Mouse (Mus musculus) cerebellum, adult 9-11 months (tissue): Measurements from ENCODE around the gene Dcps.
A peak's percentile ranks its signal among the peaks of the same experiment; 100 is the strongest.

ENCODE experiments used
- DNase-seq: peaks from one replicate; pipeline ENCODE4 v3.0.0; 2022

Gene Dcps

GRCm38 (mm10) chr9:35175251-35176123, at the start of gene Dcps:
Gene Dcps, minus strand, starts transcription at chr9:35176061.
- DNase-seq = peak; percentile 96

GRCm38 (mm10) chr9:35223466-35223865, 47.6 kb upstream of the Dcps start:
- DNase-seq = no peak

DNA sequence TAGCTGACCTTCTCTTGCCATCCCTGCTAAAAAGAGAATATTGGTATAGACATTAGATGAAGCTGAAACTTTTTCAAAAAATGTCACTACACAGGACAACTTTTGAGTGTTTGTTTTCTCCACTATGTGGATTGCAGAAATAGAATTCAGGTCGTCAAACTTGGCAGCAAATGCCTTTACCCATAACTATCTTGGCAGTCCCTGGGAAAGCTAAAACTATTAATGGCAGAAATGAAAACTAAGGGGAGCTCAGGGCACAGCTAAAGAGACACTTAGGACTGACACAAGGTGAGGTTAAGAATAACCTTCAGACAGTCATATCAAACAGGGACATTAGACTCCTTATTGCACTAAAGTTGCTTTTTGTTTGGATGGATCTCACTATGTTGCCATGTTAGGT, 42.1 kb upstream of the Dcps start:
- DNase-seq = no peak

GRCm38 (mm10) chr9:35211573-35212511, 36.0 kb upstream of the Dcps start:
- no peak for DNase-seq

GRCm38 (mm10) chr9:35210542-35211474, 34.9 kb upstream of the Dcps start, which contains the start of gene Foxred1:
Gene Foxred1, minus strand, starts transcription at chr9:35211055.
- peak; percentile 99 for DNase-seq

DNA sequence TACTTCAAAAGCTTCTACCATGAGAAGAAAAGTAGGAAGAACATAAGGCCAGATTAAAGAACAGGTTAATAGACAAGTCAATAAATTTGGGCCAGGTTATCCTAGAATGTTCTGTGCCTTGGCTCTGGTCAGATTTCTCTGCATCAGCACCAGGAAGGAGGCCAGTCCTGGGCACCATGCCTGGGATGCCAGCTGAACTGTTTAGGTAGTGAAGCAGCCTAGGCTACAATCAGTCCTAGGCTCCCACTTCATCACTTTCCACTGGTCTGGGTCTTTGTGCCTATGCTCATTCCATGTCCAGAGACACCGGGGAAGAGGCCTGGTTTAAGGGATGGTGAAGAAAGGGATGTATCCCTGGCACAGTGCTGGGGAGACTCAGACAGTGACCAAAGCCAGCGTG, 28.6 kb upstream of the Dcps start:
- DNase-seq = no peak

- DNase-seq = no peak
These were observed 27.7 kb upstream of the Dcps start for GRCm38 (mm10) chr9:35203536-35203935.

DNA sequence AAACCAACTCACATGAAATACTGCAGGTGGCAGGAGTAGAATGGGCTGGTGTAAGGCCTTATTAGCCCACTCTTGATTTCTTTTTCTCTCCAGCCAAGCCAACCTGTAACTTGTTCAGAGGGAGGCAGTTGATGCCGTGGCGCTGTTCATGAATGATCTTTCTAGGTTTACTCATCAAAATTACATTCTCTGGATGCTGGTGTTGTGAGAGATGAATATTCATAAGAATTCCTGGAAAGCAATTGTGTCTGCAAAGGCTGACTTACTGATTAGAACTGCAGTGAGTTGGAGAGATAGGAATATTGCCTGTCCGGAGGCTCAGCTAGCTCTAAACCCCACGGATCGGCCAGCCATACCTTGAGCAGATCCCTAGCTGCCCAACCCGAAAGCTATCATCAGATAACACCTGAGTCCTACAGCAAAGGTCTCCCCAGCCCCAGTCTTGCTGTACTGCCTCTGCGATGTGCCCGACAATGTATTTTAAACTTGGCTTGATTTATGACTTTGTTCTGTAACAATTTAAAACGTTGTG, 24.7 kb upstream of the Dcps start:
- no peak for DNase-seq

- DNase-seq = peak; percentile 89
These were observed 24.1 kb upstream of the Dcps start, which contains the start of the genes Srpr and Tirap for GRCm38 (mm10) chr9:35199772-35200471. Gene Srpr, plus strand, starts transcription at chr9:35200175. Gene Tirap, minus strand, starts transcription at chr9:35200291.

GRCm38 (mm10) chr9:35198945-35199771, 23.3 kb upstream of the Dcps start:
- no peak for DNase-seq

DNA sequence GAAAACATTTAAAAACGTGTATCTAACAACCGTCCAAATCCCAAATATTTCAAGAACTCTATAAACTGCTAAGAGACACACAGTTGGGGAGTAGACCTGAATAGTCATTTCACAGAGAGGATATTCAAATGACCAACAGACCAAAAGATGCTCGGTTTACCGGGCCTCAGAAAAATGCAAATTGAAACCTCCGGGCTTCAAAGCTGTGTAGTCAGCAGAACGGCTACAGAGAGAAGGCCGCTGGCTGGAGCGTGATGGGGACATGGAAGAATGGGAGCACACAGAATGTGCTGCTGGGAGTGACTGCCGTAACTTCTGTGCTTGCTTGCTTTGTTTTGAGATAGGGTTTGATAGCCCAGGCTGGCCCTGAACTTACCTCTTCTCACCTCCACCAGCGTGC, 22.5 kb upstream of the Dcps start:
- no peak for DNase-seq

GRCm38 (mm10) chr9:35197625-35198024, 21.8 kb upstream of the Dcps start:
- no peak for DNase-seq

DNA sequence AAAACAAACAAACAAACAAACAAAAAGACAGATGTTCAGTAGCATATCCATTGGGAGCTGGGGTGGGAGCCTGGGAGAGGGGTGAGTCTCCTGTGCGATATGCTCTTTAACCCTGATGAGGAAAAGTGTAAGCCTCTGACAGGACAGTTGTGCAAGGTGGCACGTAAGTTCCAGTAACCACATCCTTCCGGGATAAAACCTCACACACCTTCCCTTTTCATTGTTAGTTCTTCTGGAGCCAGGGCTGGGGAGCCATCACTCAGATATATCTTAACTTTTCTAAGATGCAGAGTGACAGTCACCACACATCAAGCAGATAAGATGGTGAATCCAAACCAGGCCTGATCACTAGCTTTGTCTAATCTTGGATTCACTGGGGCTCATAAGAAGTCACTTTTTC, 18.2 kb upstream of the Dcps start:
- DNase-seq = no peak

DNA sequence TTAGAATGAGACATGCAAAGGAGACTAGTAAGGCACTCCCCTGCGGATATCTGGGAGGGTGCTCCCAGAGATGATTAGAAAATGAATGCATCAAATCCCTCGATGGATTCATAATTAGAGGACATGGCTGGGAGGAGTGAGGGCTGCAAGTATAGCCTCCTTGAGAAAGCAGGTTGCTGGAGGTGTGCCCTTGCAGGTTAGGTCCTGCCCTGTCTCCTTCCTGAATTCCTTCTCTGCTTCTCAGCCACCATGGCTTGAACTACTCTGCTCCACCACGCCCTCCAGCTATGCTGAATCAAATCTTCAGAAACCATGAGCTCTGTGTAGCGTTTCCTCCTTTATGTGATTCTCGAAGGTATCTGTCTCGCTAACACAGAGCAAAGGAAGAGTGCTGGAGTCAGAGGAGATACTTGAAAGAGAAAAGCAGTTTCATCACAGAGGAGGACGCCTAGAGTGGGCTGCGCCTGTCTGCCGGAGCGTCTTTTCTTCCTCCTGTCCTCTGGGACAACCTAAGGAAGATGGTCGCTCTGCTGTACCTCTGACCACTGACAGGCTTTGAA, 17.2 kb upstream of the Dcps start:
- no peak for DNase-seq

DNA sequence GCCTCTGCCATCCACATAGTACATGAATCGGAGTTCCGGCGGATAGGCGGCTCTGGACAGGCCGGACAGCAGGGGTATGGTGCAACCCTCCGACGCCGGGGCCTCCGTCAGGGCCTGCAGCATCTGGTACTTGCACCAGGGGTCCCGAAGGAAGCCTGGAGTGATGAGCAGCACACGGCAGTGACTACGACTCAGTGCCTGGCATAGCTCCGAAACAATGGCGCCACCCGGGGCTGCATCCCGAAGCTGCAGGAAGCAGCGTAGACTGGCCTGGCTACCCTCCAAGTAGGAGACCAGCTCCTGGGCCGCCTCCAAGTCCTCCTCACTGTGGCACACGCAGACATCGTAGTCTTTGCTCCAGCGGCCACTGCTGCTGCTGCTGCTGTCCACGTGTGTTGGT, 12.8 kb upstream of the Dcps start:
- peak; percentile 38 for DNase-seq

DNA sequence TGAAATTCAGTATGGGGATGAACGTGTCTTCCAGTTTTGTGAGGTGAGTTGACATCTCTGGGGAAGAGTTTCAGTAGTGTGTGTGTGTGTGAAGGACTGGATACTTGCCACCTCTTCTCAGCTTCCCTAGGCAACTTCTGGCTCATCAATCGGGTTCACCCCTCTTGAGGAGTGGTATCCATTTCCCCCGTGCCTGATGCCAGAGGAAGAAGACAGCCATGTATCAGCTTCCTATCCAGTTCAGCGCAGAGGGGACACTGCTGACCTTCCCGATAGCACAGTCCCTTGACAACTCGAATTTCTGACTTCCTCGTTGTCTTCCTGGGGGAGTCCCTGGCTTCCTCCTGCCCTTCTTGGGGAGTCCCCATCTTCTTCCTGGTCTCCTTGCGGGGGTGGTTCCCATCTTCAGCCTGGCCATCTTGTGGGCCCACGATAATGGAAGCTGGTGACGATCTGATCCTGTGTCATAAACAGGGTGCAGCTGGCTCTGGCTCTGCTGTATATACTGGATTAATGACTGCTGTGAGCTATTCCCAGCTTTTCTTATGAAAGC, 11.6 kb upstream of the Dcps start:
- no peak for DNase-seq

DNA sequence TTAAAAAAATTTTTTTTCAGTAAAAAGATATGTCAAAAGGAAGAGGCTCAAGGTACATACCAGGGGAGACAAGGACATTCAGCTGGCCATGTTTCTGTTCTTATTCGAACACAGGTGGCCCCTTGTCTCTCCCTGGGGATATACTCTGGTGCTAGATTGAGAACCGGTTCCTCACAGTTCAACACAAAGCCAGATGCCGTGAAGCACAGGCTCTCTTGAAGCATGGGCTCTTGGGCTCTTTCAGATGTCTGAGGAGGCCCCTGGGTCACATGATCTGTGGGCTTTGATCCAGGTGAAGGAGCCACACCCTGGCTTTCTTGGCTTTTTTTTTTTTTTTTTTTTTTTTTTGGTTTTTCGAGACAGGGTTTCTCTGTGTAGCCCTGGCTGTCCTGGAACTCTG, 10.6 kb upstream of the Dcps start:
- no peak for DNase-seq

GRCm38 (mm10) chr9:35183359-35183758, 7.5 kb upstream of the Dcps start:
- DNase-seq = no peak

DNA sequence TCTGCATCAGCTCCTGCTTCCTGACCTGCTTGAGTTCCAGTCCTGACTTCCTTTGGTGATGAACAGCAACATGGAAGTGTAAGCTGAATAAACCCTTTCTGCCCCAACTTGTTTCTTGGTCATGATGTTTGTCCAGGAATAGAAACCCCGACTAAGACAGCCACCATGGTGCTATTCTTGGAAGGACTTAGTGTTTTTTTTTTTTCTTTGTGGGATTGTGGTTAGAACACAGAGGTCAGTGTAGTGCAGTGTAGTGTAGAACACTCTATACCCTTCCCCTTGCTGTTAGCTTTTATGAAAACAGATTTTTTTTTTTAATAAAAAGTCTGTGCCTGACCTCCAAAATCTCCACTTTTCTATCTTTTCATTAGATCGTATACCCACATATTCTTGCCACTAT, 7.0 kb upstream of the Dcps start:
- no peak for DNase-seq

- no peak for DNase-seq
These were observed 331 bp upstream of the Dcps start for GRCm38 (mm10) chr9:35176124-35176659.
